Comparison of ENCODE assay signal across 8 mouse cellular contexts in the genomic region with DNA sequence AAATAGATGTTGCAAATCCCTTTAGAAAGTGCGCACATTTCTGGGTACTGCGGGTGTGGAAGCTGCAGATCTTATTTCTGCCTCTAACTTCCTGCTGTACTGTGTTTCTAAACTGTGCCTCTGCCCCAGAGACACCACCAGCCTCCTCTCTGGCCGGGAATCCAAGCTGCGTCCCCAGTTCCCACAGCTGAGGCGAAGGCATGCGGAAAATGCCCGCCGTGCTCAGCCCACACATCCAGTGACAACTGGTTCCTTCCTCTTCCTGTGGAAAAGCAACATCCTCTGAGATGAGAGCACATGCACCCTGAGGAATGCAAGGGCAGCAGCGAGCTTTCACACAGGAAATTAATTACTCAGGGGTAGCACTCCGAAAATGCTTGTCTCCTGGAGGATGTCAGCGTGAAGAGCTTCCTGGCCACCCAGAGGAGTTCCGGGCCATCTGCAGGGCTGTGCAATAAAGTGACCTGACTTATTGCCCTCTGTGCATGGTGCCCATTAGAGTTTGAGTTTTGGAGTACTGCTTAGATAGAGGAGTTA. TPM values are rescaled to one million over a fixed set of nuclear protein-coding genes. Genes with fewer than 3 reads are reported as not detected.
A peak's percentile ranks its signal among the peaks of the same experiment; 100 is the strongest.
DNase-seq lines count a peak whose midpoint lies in the region; ATAC-seq lines count a peak whose summit lies in the region.

No protein-coding gene starts in this region.

- peak; percentile 63; the same call in 1 of the 2 replicates for ATAC-seq in embryonic facial prominence, embryonic 15.5 days (ENCODE audit: insufficient number of reproducible peaks, low FRiP score, low TSS enrichment, low read depth)
- ATAC-seq in heart, embryonic 13.5 days (ENCODE audit: extremely low read depth, insufficient number of reproducible peaks, low FRiP score, low TSS enrichment), result no peak
- peak; percentile 72 for ATAC-seq in lung, embryonic 15.5 days (ENCODE audit: borderline replicate concordance, extremely low read depth, low FRiP score, low TSS enrichment)
- ATAC-seq in neural tube, embryonic 15.5 days (ENCODE audit: low FRiP score), result peak; percentile 81
- no peak for ATAC-seq in cerebellum, adult (ENCODE audit: insufficient number of reproducible peaks, low FRiP score, low TSS enrichment)

- H3K27me3 ChIP-seq in embryonic facial prominence, embryonic 15.5 days, result no peaks in the 10 kb centered on the region
- no peaks in the 10 kb centered on the region for H3K27me3 ChIP-seq in heart, embryonic 13.5 days (replicated peaks)
- no peaks in the 10 kb centered on the region for H3K27me3 ChIP-seq in lung, embryonic 15.5 days
- H3K27me3 ChIP-seq in neural tube, embryonic 15.5 days (replicated peaks), result no peaks in the 10 kb centered on the region

- no peak overlapping the region for H3K9ac ChIP-seq in embryonic facial prominence, embryonic 15.5 days
- peak overlapping the region; percentile 68 for H3K9ac ChIP-seq in heart, embryonic 13.5 days
- no peak overlapping the region for H3K9ac ChIP-seq in lung, embryonic 15.5 days
- H3K9ac ChIP-seq in neural tube, embryonic 15.5 days (replicated peaks), result no peak overlapping the region

- H3K4me1 ChIP-seq in embryonic facial prominence, embryonic 15.5 days, result peaks cover 17% of the 10 kb centered on the region
- H3K4me1 ChIP-seq in heart, embryonic 13.5 days, result peaks cover 39% of the 10 kb centered on the region
- H3K4me1 ChIP-seq in lung, embryonic 15.5 days, result peaks cover 41% of the 10 kb centered on the region
- H3K4me1 ChIP-seq in neural tube, embryonic 15.5 days, result peaks cover 12% of the 10 kb centered on the region

- peak overlapping the region; percentile 34 for H3K4me2 ChIP-seq in embryonic facial prominence, embryonic 15.5 days (replicated peaks)
- peak overlapping the region; percentile 62 for H3K4me2 ChIP-seq in heart, embryonic 13.5 days
- H3K4me2 ChIP-seq in lung, embryonic 15.5 days, result peak overlapping the region; percentile 24
- H3K4me2 ChIP-seq in neural tube, embryonic 15.5 days, result peak overlapping the region; percentile 34

- no peak overlapping the region for H3K4me3 ChIP-seq in embryonic facial prominence, embryonic 15.5 days (replicated peaks)
- peak overlapping the region; percentile 36 for H3K4me3 ChIP-seq in heart, embryonic 13.5 days
- H3K4me3 ChIP-seq in lung, embryonic 15.5 days, result no peak overlapping the region
- no peak overlapping the region for H3K4me3 ChIP-seq in neural tube, embryonic 15.5 days (replicated peaks)

- no peaks in the 10 kb centered on the region for H3K36me3 ChIP-seq in embryonic facial prominence, embryonic 15.5 days
- no peaks in the 10 kb centered on the region for H3K36me3 ChIP-seq in heart, embryonic 13.5 days
- no peaks in the 10 kb centered on the region for H3K36me3 ChIP-seq in lung, embryonic 15.5 days
- 0 out of 2 replicates have a peak, but pooled peaks cover 4% of the 10 kb centered on the region for H3K36me3 ChIP-seq in neural tube, embryonic 15.5 days

- H3K27ac ChIP-seq in embryonic facial prominence, embryonic 15.5 days (replicated peaks), result peak overlapping the region; percentile 67
- H3K27ac ChIP-seq in heart, embryonic 13.5 days (replicated peaks), result peak overlapping the region; percentile 83
- H3K27ac ChIP-seq in lung, embryonic 15.5 days, result peak overlapping the region; percentile 85
- H3K27ac ChIP-seq in neural tube, embryonic 15.5 days (replicated peaks), result peak overlapping the region; percentile 66

- peak; percentile 49 to 62 for DNase-seq in right cerebral cortex, postnatal 10 days (ENCODE audit: low spot score in 2 of 2)
- no peak for DNase-seq in right cerebral cortex, postnatal 25 days
- DNase-seq in kidney, adult 9 months, result peak; percentile 73

- WGBS in embryonic facial prominence, embryonic 15.5 days, result 15% methylated on average over 12 of the region's 12 CpGs
- 9% methylated on average over 12 of the region's 12 CpGs for WGBS in heart, embryonic 13.5 days
- WGBS in lung, embryonic 15.5 days, result 8% methylated on average over 12 of the region's 12 CpGs
- WGBS in neural tube, embryonic 15.5 days, result 10% methylated on average over 12 of the region's 12 CpGs

- H3K9me3 ChIP-seq in embryonic facial prominence, embryonic 15.5 days (replicated peaks), result no peaks in the 10 kb centered on the region
- H3K9me3 ChIP-seq in heart, embryonic 13.5 days, result no peaks in the 10 kb centered on the region
- no peaks in the 10 kb centered on the region for H3K9me3 ChIP-seq in lung, embryonic 15.5 days
- no peaks in the 10 kb centered on the region for H3K9me3 ChIP-seq in neural tube, embryonic 15.5 days (replicated peaks)

RNA-seq across cellular contexts. Expression of gene Phxr2, which starts 45.9 kb away (rescaled TPM):
- not detected in 2 replicates for polyA plus RNA-seq in embryonic facial prominence, embryonic 15.5 days (2015; fragmentation: Nextera tagmentation; extraction: Ambion mirVana)
- polyA plus RNA-seq in heart, embryonic 13.5 days (2015; fragmentation: Nextera tagmentation; extraction: Ambion mirVana), result not detected in 2 replicates
- not detected in 2 replicates for polyA plus RNA-seq in lung, embryonic 15.5 days (2015; fragmentation: Nextera tagmentation; extraction: Ambion mirVana)
- polyA plus RNA-seq in neural tube, embryonic 15.5 days (2015; fragmentation: Nextera tagmentation; extraction: Ambion mirVana), result not detected in 2 replicates

Comparison
In these comparisons a context has a peak if more than half of its experiments do, and no peak if none do; other contexts are left out.
1. ATAC-seq: peak in embryonic facial prominence, embryonic 15.5 days (single experiment), lung, embryonic 15.5 days (single experiment) and neural tube, embryonic 15.5 days (single experiment); none in heart, embryonic 13.5 days (single experiment) and cerebellum, adult (single experiment).
2. Peak in every context shown above with its lines, with median percentiles within 50 percentile points of each other: H3K27ac ChIP-seq and H3K4me2 ChIP-seq.